18 mouse cellular contexts compared by ENCODE assay signal in the genomic region with DNA sequence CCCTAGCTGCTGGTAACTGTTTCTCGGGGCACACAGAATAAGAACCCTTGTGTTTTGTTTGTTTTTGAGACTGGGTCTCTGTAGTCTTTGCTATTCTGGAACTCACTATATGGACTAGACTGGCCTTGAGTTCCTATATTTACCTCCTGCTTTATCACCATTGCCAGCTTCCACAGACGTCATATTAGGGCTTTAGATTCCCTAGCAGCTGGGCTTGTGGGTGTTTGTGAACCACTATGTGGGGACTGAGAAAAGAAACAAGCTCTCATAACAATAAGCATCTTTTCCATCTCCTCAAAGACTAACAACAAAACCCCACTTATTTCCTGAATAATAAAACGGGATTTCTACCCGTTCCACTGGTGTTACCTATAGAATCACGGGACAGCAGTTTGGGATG.
"Had no signal": no experiment of that assay in that cellular context is flagged by ENCODE, and none has a peak within 500 bp of the region (broad histone marks: within the 10 kb centered on the region; RNA-seq: fewer than 3 reads in every experiment).

No protein-coding gene starts in this region.

- DNase-seq: liver, postnatal 0 days; lung, embryonic 14.5 days; lung, postnatal 10 days; lung, postnatal 4 days; midbrain, embryonic 14.5 days; retina, postnatal 1 day; right cerebral cortex, postnatal 14 days; right cerebral cortex, postnatal 4 days; spleen, adult 18-20 months; thymus, adult 2 months; thymus, postnatal 25 days; thymus, postnatal 4 days had no signal

- H3K4me1 ChIP-seq: liver, embryonic 15.5 days; midbrain, embryonic 10.5 days; midbrain, embryonic 12.5 days; neural tube, embryonic 13.5 days; neural tube, embryonic 15.5 days had no signal

- H3K27ac ChIP-seq: liver, embryonic 15.5 days; midbrain, embryonic 10.5 days; midbrain, embryonic 12.5 days; neural tube, embryonic 13.5 days; neural tube, embryonic 15.5 days had no signal

- H3K4me3 ChIP-seq: liver, embryonic 15.5 days; midbrain, embryonic 10.5 days; midbrain, embryonic 12.5 days; myocyte; neural tube, embryonic 13.5 days; neural tube, embryonic 15.5 days had no signal
